Mouse (Mus musculus) spleen, postnatal 36 days (tissue): ENCODE measurements around the gene Gm14819.
"Not testable (repeated sequence)": the region's sequence is repeated elsewhere in the genome, so short reads cannot be mapped to it uniquely, and the experiment has no call there.

ENCODE experiments used
- DNase-seq, 2 experiments: peaks; one replicate each; pipeline ENCODE4 v3.0.0; 2022; ENCODE audit warnings: low spot score in 2 of 2, mixed read lengths in 1 of 2

Gene Gm14819

DNA sequence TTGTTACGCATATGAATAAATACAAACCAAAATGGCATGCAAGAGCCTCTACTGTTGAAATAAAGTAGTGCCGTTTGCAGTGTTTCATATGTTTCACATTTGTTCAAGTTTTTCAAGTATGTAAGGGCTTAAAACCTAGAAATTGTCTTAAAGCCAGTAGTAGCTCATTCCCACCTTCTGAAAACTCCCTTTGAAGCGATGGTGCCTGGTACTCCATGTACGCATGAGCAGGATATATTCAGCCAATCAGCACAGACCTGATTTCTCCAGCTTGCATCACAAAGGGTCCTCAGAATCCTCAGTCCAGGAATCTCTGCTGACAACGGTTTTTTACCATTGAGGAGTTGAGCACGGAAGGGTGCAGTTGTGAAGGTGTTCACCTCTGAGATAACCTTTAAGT, at the start of gene Gm14819:
Gene Gm14819, plus strand, starts transcription at position 301 of the 400 bp plus-strand sequence.
- DNase-seq = not testable (repeated sequence)
